Mouse (Mus musculus) spleen, adult 2 months (tissue): ENCODE results near the gene Gm973.

Experiments used
- CTCF ChIP-seq: fragments of 200-500 bp; IDR thresholded peaks from 2 replicates; pipeline ENCODE4 v1.5.1; 2011; ENCODE audit warnings: mild to moderate bottlenecking, inconsistent platforms; ENCODE audit not compliant: insufficient read depth, insufficient read length, insufficient replicate concordance; ENCODE audit errors: extremely low read depth
- POLR2A ChIP-seq: fragments of 200-500 bp; IDR thresholded peaks from 2 replicates; pipeline ENCODE4 v1.6.1; 2011; ENCODE audit warnings: low read depth, low read length, inconsistent platforms

DNA sequence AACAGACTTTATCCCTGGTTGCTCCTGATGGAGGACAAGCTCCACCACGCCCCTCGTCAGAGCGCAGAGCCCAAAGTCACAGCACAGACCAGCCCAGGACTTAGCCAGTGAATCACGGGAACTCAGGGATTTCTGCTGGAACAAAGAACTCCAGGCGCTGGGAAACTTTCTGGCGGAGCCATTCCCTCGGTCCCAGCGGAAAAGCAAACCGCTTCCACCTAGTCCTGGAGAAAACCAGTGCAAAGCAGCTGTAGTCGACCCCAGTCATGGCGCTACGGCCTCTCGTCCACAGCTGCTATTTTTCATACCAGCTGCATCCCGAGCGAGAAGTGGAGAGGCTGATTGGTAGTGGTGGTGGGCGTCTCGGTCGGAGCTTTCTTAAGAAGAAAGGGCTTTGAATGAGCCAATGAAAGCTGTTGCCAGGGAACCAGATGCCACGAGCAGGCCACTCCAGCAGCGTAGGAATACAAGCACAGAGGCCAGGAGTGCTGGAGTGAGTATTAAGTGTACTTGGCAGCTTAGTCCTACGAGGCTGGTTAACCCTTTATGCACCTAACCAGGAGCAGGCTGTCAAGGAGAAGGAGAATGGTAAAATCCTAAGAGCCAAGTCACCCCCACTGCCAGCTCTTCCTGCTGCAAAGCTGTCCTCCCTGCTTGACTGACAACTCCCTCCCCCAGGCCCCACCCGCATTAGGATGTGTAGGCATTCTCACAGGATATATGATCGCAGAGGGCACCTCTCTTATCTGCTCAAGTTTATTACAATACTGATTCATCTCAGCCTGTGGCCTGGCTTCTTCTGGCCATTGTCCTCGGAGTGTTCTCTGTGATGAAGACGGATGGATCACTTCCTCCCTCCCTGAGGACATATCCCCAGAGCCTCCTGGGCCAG lies at the start of gene Gm973:
- no peak for TF ChIP-seq CTCF
- TF ChIP-seq POLR2A = no peak
